Mouse (Mus musculus): Measurements from ENCODE around the gene Trim11.
A peak's percentile ranks its signal among the peaks of the same experiment; 100 is the strongest.
"Not testable (repeated sequence)": the region's sequence is repeated elsewhere in the genome, so short reads cannot be mapped to it uniquely, and the experiment has no call there.

The Trim11 gene

GRCm38 (mm10) chr11:58978027-58978705 is at the start of gene Trim11:
TSS of gene Trim11 (plus strand) at chr11:58978093.
- DNase-seq: peak; percentile 72

- DNase-seq: no peak
Observed at GRCm38 (mm10) chr11:58929055-58929454, 48.8 kb upstream of the Trim11 start.

GRCm38 (mm10) chr11:58929641-58930040 is 48.3 kb upstream of the Trim11 start:
- peak; percentile 46 for DNase-seq

GRCm38 (mm10) chr11:58930254-58930653 is 47.6 kb upstream of the Trim11 start:
- no peak for DNase-seq

GRCm38 (mm10) chr11:58931576-58931975 is 46.3 kb upstream of the Trim11 start:
- no peak for DNase-seq

GRCm38 (mm10) chr11:58937909-58938308 is 40.0 kb upstream of the Trim11 start:
- DNase-seq: no peak

- DNase-seq: peak; percentile 93
Observed at GRCm38 (mm10) chr11:58938322-58939087, 39.4 kb upstream of the Trim11 start, which contains the start of gene Rnf187. TSS of gene Rnf187 (minus strand) at chr11:58938916.

GRCm38 (mm10) chr11:58939088-58939439 is 38.8 kb upstream of the Trim11 start:
- DNase-seq: no peak

GRCm38 (mm10) chr11:58944136-58944535 is 33.8 kb upstream of the Trim11 start:
- DNase-seq: no peak

- no peak for DNase-seq
Observed at GRCm38 (mm10) chr11:58947306-58947705, 30.6 kb upstream of the Trim11 start.

- no peak for DNase-seq
Observed at GRCm38 (mm10) chr11:58947798-58948528, 29.9 kb upstream of the Trim11 start.

GRCm38 (mm10) chr11:58948542-58949479 is 29.1 kb upstream of the Trim11 start, which contains the start of gene Hist3h2ba:
TSS of gene Hist3h2ba (plus strand) at chr11:58948920.
- peak; percentile 69 for DNase-seq

GRCm38 (mm10) chr11:58949480-58950431 is 28.1 kb upstream of the Trim11 start:
- DNase-seq: no peak

GRCm38 (mm10) chr11:58951210-58951609 is 26.7 kb upstream of the Trim11 start:
- no peak for DNase-seq

GRCm38 (mm10) chr11:58953351-58954169 is 24.3 kb upstream of the Trim11 start:
- DNase-seq: no peak

GRCm38 (mm10) chr11:58954170-58954419 is 23.8 kb upstream of the Trim11 start:
- not testable (repeated sequence) for DNase-seq

- DNase-seq: peak; percentile 86
Observed at GRCm38 (mm10) chr11:58954420-58955142, 23.3 kb upstream of the Trim11 start, which contains the start of the genes Hist3h2a and Trim17. TSS of gene Hist3h2a (plus strand) at chr11:58954685. TSS of gene Trim17 (plus strand) at chr11:58954685.

GRCm38 (mm10) chr11:58955143-58955867 is 22.6 kb upstream of the Trim11 start:
- DNase-seq: no peak

GRCm38 (mm10) chr11:58955868-58956257 is 22.0 kb upstream of the Trim11 start:
- no peak for DNase-seq
